22 mouse cellular contexts compared by ENCODE assay signal in the genomic region with DNA sequence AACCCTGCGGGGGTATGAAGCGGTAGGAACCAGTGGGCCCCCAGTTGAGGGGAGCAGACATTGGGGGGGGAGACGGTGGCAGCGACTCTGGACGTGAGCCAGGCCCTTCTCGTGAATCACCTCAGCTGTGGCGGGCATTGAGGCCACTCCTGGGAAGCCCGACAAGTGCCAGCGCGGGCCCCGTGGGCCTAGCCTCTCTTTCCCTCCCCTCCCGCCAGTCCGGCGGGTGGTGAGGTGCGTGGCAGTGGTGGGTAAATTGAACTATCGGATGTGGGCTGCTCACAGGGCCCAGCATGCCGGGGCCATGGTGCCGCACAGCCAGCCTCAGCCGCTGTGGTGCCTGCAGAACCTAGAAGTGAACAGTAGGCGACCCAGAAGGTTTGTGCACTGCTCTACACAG.
DNase-seq lines count a peak whose midpoint lies in the region; ATAC-seq and TF ChIP-seq lines count a peak whose summit lies in the region.
"Had no signal": no experiment of that assay in that cellular context is flagged by ENCODE, and none has a peak within 500 bp of the region (broad histone marks: within the 10 kb centered on the region; RNA-seq: fewer than 3 reads in every experiment).

No protein-coding gene starts in this region.

- in situ Hi-C loops in ES-E14 (cut with MboI; ENCODE audit: low sequenced_read_pairs in 2 of 2, unreplicated experiment in 2 of 2) = no loop called here

- WGBS in hindbrain, embryonic 11.5 days = 73% methylated on average over 15 of the region's 20 CpGs
- WGBS in hindbrain, embryonic 12.5 days = 61% methylated on average over 16 of the region's 20 CpGs
- 68% methylated on average over 16 of the region's 20 CpGs for WGBS in neural tube, embryonic 14.5 days
- WGBS in neural tube, embryonic 15.5 days = 75% methylated on average over 20 of the region's 20 CpGs
- WGBS in midbrain, postnatal 0 days = 69% methylated on average over 17 of the region's 20 CpGs
- 69% methylated on average over 20 of the region's 20 CpGs for WGBS in liver, embryonic 11.5 days

- 0 out of 2 replicates have a peak, but pooled peaks have one; percentile 25 for ATAC-seq in hindbrain, embryonic 11.5 days (ENCODE audit: low FRiP score)
- no peak for ATAC-seq in hindbrain, embryonic 12.5 days (ENCODE audit: low FRiP score)
- peak; percentile 31; the same call in 1 of the 2 replicates for ATAC-seq in neural tube, embryonic 14.5 days (ENCODE audit: low read depth)
- no peak; the same call in 1 of the 2 replicates for ATAC-seq in neural tube, embryonic 15.5 days (ENCODE audit: low FRiP score)
- ATAC-seq in midbrain, postnatal 0 days (ENCODE audit: low FRiP score) = peak; percentile 27; the same call in 1 of the 2 replicates
- no peak for ATAC-seq in liver, embryonic 11.5 days (replicated peaks; ENCODE audit: low FRiP score)

- no peaks in the 10 kb centered on the region for H3K27me3 ChIP-seq in hindbrain, embryonic 11.5 days (ENCODE audit: control insufficient read depth, insufficient read depth, low read length)
- no peaks in the 10 kb centered on the region for H3K27me3 ChIP-seq in hindbrain, embryonic 12.5 days
- H3K27me3 ChIP-seq in neural tube, embryonic 14.5 days (ENCODE audit: control insufficient read depth, insufficient read depth, low read length) = no peaks in the 10 kb centered on the region
- no peaks in the 10 kb centered on the region for H3K27me3 ChIP-seq in neural tube, embryonic 15.5 days (replicated peaks)
- H3K27me3 ChIP-seq in midbrain, postnatal 0 days (ENCODE audit: insufficient read depth, low read length) = no peaks in the 10 kb centered on the region
- H3K27me3 ChIP-seq in liver, embryonic 11.5 days (replicated peaks; ENCODE audit: control insufficient read depth, insufficient read depth, low read length) = no peaks in the 10 kb centered on the region
- H3K27me3 ChIP-seq: heart, embryonic 12.5 days; limb, embryonic 13.5 days; liver, embryonic 15.5 days; neural tube, embryonic 13.5 days had no signal

- no peak overlapping the region for H3K4me3 ChIP-seq in hindbrain, embryonic 11.5 days (ENCODE audit: low read depth, low read length)
- no peak overlapping the region for H3K4me3 ChIP-seq in hindbrain, embryonic 12.5 days
- no peak overlapping the region for H3K4me3 ChIP-seq in neural tube, embryonic 14.5 days (ENCODE audit: low read depth, low read length)
- H3K4me3 ChIP-seq in neural tube, embryonic 15.5 days (replicated peaks) = no peak overlapping the region
- H3K4me3 ChIP-seq in ES-E14 (ENCODE audit: insufficient read depth in 1 of 2, low read depth in 1 of 2, low read length in 2 of 2, poor library complexity in 1 of 2, severe bottlenecking in 1 of 2) = peak overlapping the region; percentile 55 to 66
- H3K4me3 ChIP-seq in midbrain, postnatal 0 days (ENCODE audit: low read depth, low read length) = no peak overlapping the region
- H3K4me3 ChIP-seq in liver, embryonic 11.5 days (ENCODE audit: low read depth, low read length) = no peak overlapping the region
- H3K4me3 ChIP-seq: forebrain, embryonic 10.5 days; gastrocnemius, adult 2 months; heart, embryonic 12.5 days; limb, embryonic 13.5 days; liver, embryonic 15.5 days; neural tube, embryonic 13.5 days had no signal

- DNase-seq in hindbrain, embryonic 11.5 days (ENCODE audit: low spot score) = no peak
- DNase-seq in ES-E14 (ENCODE audit: low read depth, low spot score) = no peak
- DNase-seq in midbrain, postnatal 0 days (ENCODE audit: low spot score) = no peak
- no peak for DNase-seq in liver, embryonic 11.5 days (ENCODE audit: low spot score)
- no peak for DNase-seq in adrenal gland, adult 18-20 months (ENCODE audit: low spot score in 2 of 2)
- DNase-seq: cerebellum, postnatal 14 days; gastrocnemius, adult 2 months; heart, postnatal 14 days; kidney, adult 18-20 months; kidney, postnatal 10 days; thymus, postnatal 25 days had no signal

- no peak overlapping the region for H3K4me2 ChIP-seq in hindbrain, embryonic 11.5 days (replicated peaks; ENCODE audit: low read depth, low read length)
- no peak overlapping the region for H3K4me2 ChIP-seq in hindbrain, embryonic 12.5 days (replicated peaks)
- H3K4me2 ChIP-seq in neural tube, embryonic 14.5 days (ENCODE audit: low read depth, low read length) = no peak overlapping the region
- no peak overlapping the region for H3K4me2 ChIP-seq in neural tube, embryonic 15.5 days
- H3K4me2 ChIP-seq in midbrain, postnatal 0 days (ENCODE audit: low read depth, low read length, poor library complexity, severe bottlenecking) = no peak overlapping the region
- no peak overlapping the region for H3K4me2 ChIP-seq in liver, embryonic 11.5 days
- H3K4me2 ChIP-seq: heart, embryonic 12.5 days; limb, embryonic 13.5 days; liver, embryonic 15.5 days; neural tube, embryonic 13.5 days had no signal

- H3K9me3 ChIP-seq in hindbrain, embryonic 11.5 days (ENCODE audit: control insufficient read depth, low read length) = peaks cover 5% of the 10 kb centered on the region; the same call in 1 of the 2 replicates
- H3K9me3 ChIP-seq in hindbrain, embryonic 12.5 days (replicated peaks) = peaks cover 17% of the 10 kb centered on the region
- no peaks in the 10 kb centered on the region for H3K9me3 ChIP-seq in neural tube, embryonic 14.5 days (ENCODE audit: control insufficient read depth, low read length)
- H3K9me3 ChIP-seq in neural tube, embryonic 15.5 days (replicated peaks) = no peaks in the 10 kb centered on the region
- no peaks in the 10 kb centered on the region for H3K9me3 ChIP-seq in ES-E14 (ENCODE audit: control insufficient read depth, insufficient read depth, low read depth, low read length)
- 0 out of 2 replicates have a peak, but pooled peaks cover 3% of the 10 kb centered on the region for H3K9me3 ChIP-seq in midbrain, postnatal 0 days (ENCODE audit: low read length)
- H3K9me3 ChIP-seq in liver, embryonic 11.5 days (ENCODE audit: control insufficient read depth, low read length) = peaks cover 11% of the 10 kb centered on the region
- H3K9me3 ChIP-seq: liver, embryonic 15.5 days had no signal

- no peaks in the 10 kb centered on the region for H3K36me3 ChIP-seq in hindbrain, embryonic 11.5 days (ENCODE audit: control insufficient read depth, insufficient read depth, low read length)
- no peaks in the 10 kb centered on the region for H3K36me3 ChIP-seq in hindbrain, embryonic 12.5 days
- H3K36me3 ChIP-seq in neural tube, embryonic 14.5 days (ENCODE audit: control insufficient read depth, insufficient read depth, low read length) = no peaks in the 10 kb centered on the region
- no peaks in the 10 kb centered on the region for H3K36me3 ChIP-seq in neural tube, embryonic 15.5 days
- H3K36me3 ChIP-seq in ES-E14 (ENCODE audit: control insufficient read depth, insufficient read depth, low read length, poor library complexity, severe bottlenecking) = no peaks in the 10 kb centered on the region
- H3K36me3 ChIP-seq in midbrain, postnatal 0 days (ENCODE audit: insufficient read depth, low read length) = no peaks in the 10 kb centered on the region
- H3K36me3 ChIP-seq in liver, embryonic 11.5 days (ENCODE audit: control insufficient read depth, insufficient read depth, low read length) = no peaks in the 10 kb centered on the region
- H3K36me3 ChIP-seq: forebrain, embryonic 10.5 days; G1E; limb, embryonic 13.5 days; liver, embryonic 15.5 days; neural tube, embryonic 13.5 days had no signal

- no peak overlapping the region for H3K9ac ChIP-seq in hindbrain, embryonic 11.5 days (ENCODE audit: low read depth, low read length)
- H3K9ac ChIP-seq in hindbrain, embryonic 12.5 days = no peak overlapping the region
- H3K9ac ChIP-seq in neural tube, embryonic 14.5 days (replicated peaks; ENCODE audit: low read depth, low read length) = no peak overlapping the region
- H3K9ac ChIP-seq in neural tube, embryonic 15.5 days (replicated peaks) = no peak overlapping the region
- H3K9ac ChIP-seq in ES-E14 (ENCODE audit: insufficient read depth, low read depth, low read length, poor library complexity, severe bottlenecking) = no peak overlapping the region
- no peak overlapping the region for H3K9ac ChIP-seq in midbrain, postnatal 0 days (replicated peaks; ENCODE audit: low read length, poor library complexity, severe bottlenecking)
- no peak overlapping the region for H3K9ac ChIP-seq in liver, embryonic 11.5 days (ENCODE audit: low read depth, low read length)
- H3K9ac ChIP-seq: heart, embryonic 12.5 days; limb, embryonic 13.5 days; liver, embryonic 15.5 days; neural tube, embryonic 13.5 days had no signal

- TF ChIP-seq CTCF in midbrain, postnatal 0 days (IDR thresholded peaks at IDR 0.05) = no peak

- no peak overlapping the region for H3K27ac ChIP-seq in hindbrain, embryonic 11.5 days (ENCODE audit: low read depth, low read length)
- H3K27ac ChIP-seq in hindbrain, embryonic 12.5 days = no peak overlapping the region
- H3K27ac ChIP-seq in neural tube, embryonic 14.5 days (ENCODE audit: low read depth, low read length) = no peak overlapping the region
- H3K27ac ChIP-seq in neural tube, embryonic 15.5 days (replicated peaks) = no peak overlapping the region
- no peak overlapping the region for H3K27ac ChIP-seq in ES-E14 (ENCODE audit: insufficient read depth, low read depth, low read length, poor library complexity, severe bottlenecking)
- H3K27ac ChIP-seq in midbrain, postnatal 0 days (ENCODE audit: low read depth, low read length) = no peak overlapping the region
- no peak overlapping the region for H3K27ac ChIP-seq in liver, embryonic 11.5 days (ENCODE audit: low read depth, low read length)
- H3K27ac ChIP-seq: forebrain, embryonic 10.5 days; gastrocnemius, adult 2 months; limb, embryonic 13.5 days; liver, embryonic 15.5 days; macrophage; neural tube, embryonic 13.5 days; stomach, postnatal 0 days had no signal

- H3K4me1 ChIP-seq in hindbrain, embryonic 11.5 days (replicated peaks; ENCODE audit: control insufficient read depth, insufficient read depth, low read length) = no peaks in the 10 kb centered on the region
- H3K4me1 ChIP-seq in hindbrain, embryonic 12.5 days = no peaks in the 10 kb centered on the region
- no peaks in the 10 kb centered on the region for H3K4me1 ChIP-seq in neural tube, embryonic 14.5 days (ENCODE audit: control insufficient read depth, insufficient read depth, low read length)
- H3K4me1 ChIP-seq in neural tube, embryonic 15.5 days = no peaks in the 10 kb centered on the region
- no peaks in the 10 kb centered on the region for H3K4me1 ChIP-seq in ES-E14 (ENCODE audit: control insufficient read depth in 2 of 2, insufficient read depth in 2 of 2, low read length in 2 of 2, poor library complexity in 1 of 2)
- no peaks in the 10 kb centered on the region for H3K4me1 ChIP-seq in midbrain, postnatal 0 days (ENCODE audit: insufficient read depth, low read length)
- H3K4me1 ChIP-seq in liver, embryonic 11.5 days (replicated peaks; ENCODE audit: control insufficient read depth, insufficient read depth, low read length) = no peaks in the 10 kb centered on the region
- H3K4me1 ChIP-seq: forebrain, embryonic 10.5 days; heart, embryonic 12.5 days; limb, embryonic 13.5 days; liver, embryonic 15.5 days; neural tube, embryonic 13.5 days had no signal

TF ChIP-seq in ES-E14, 5 proteins besides CTCF, POLR2A, EP300 and RAD21 (continues in another document):
- no peak for TF ChIP-seq CHD2 (IDR thresholded peaks at IDR 0.05; ENCODE audit: low read depth, low read length)
- TF ChIP-seq HCFC1 (IDR thresholded peaks at IDR 0.05; ENCODE audit: borderline replicate concordance, insufficient read depth, low read length) = no peak
- no peak for TF ChIP-seq ZNF384 (IDR thresholded peaks at IDR 0.05; ENCODE audit: low read depth, low read length)

Comparison
In these comparisons a context has a peak if more than half of its experiments do, and no peak if none do; other contexts are left out.
1. ATAC-seq: peak in hindbrain, embryonic 11.5 days (single experiment), neural tube, embryonic 14.5 days (single experiment) and midbrain, postnatal 0 days (single experiment); none in hindbrain, embryonic 12.5 days (single experiment), neural tube, embryonic 15.5 days (single experiment) and liver, embryonic 11.5 days (single experiment).
2. H3K4me3 ChIP-seq: peak in ES-E14 (2 of 2); none in hindbrain, embryonic 11.5 days (single experiment), hindbrain, embryonic 12.5 days (single experiment), neural tube, embryonic 14.5 days (single experiment), neural tube, embryonic 15.5 days (single experiment), midbrain, postnatal 0 days (single experiment) and liver, embryonic 11.5 days (single experiment).